Mouse (Mus musculus) embryonic facial prominence, embryonic 12.5 days (tissue): Measurements from ENCODE around the gene 1700003E16Rik. TPM values are rescaled to one million over a fixed set of nuclear protein-coding genes. Genes with fewer than 3 reads are reported as not detected.

Experiments used
- ATAC-seq: fragments of 200-750 bp; cut with Nextera tagmentation; 2 replicates; pipeline ENCODE4 v1.8.0; 2017; ENCODE audit not compliant: insufficient number of reproducible peaks, insufficient read depth, low FRiP score, low TSS enrichment
- H3K27ac ChIP-seq: fragments of 300-500 bp; sonication (generic); 2 replicates; pipeline ENCODE4 v1.5.1; 2016; ENCODE audit warnings: mild to moderate bottlenecking
- H3K27me3 ChIP-seq: fragments of 300-500 bp; sonication (generic); 2 replicates; pipeline ENCODE4 v1.6.1; 2016; ENCODE audit warnings: mild to moderate bottlenecking, moderate library complexity
- H3K36me3 ChIP-seq: fragments of 300-500 bp; sonication (generic); 2 replicates; pipeline ENCODE4 v1.6.1; 2016; ENCODE audit warnings: mild to moderate bottlenecking
- H3K4me1 ChIP-seq: fragments of 300-500 bp; sonication (generic); 2 replicates; pipeline ENCODE4 v1.6.1; 2016
- H3K4me2 ChIP-seq: fragments of 300-500 bp; sonication (generic); replicated peaks from 2 replicates; pipeline ENCODE4 v1.6.1; 2016; ENCODE audit warnings: mild to moderate bottlenecking, moderate library complexity
- H3K4me3 ChIP-seq: fragments of 300-500 bp; sonication (generic); 2 replicates; pipeline ENCODE4 v1.5.1; 2016; ENCODE audit warnings: mild to moderate bottlenecking
- H3K9ac ChIP-seq: fragments of 300-500 bp; sonication (generic); 2 replicates; pipeline ENCODE4 v1.6.1; 2016; ENCODE audit warnings: mild to moderate bottlenecking, moderate library complexity
- H3K9me3 ChIP-seq: fragments of 300-500 bp; sonication (generic); 2 replicates; pipeline ENCODE4 v1.6.1; 2016; ENCODE audit warnings: mild to moderate bottlenecking, moderate library complexity
- WGBS: fragments of 180-500 bp; shearing (Covaris S2); methylation state at CpG from one replicate; pipeline ENCODE4 v1.1.7; 2016; 5-methylcytosine and 5-hydroxymethylcytosine counted together
- polyA plus RNA-seq: library from polyadenylated mRNA; unstranded; fragments of >200 nt; fragmentation: Nextera tagmentation; extraction: Ambion mirVana; gene quantifications from 2 replicates; pipeline ENCODE4 v1.2.1, GENCODE M21; 2016

1700003E16Rik gene
- polyA plus RNA-seq, 1 experiment from 2014 or later: 2.8 TPM

GRCm38 (mm10) chr6:83185895-83186861 lies 30.0 kb downstream of the 1700003E16Rik start:
- Histone ChIP-seq H3K4me1 (peaks cover 24% of the 10 kb centered on the region), H3K4me3 (peak overlapping the region; percentile 26), H3K36me3 (peaks cover 56% of the 10 kb centered on the region), H3K27ac (peak overlapping the region; percentile 80), H3K9me3 (no peaks in the 10 kb centered on the region), H3K27me3 (no peaks in the 10 kb centered on the region), H3K9ac (peak overlapping the region; percentile 46), H3K4me2 (peak overlapping the region; percentile 49)
- peak; percentile 80 for ATAC-seq
- WGBS: 10% methylated on average over 25 of the region's 25 CpGs

- no peaks in the 10 kb centered on the region for H3K9me3 ChIP-seq
- ATAC-seq: peak; percentile 37; the same call in 1 of the 2 replicates
- H3K4me2 ChIP-seq: 0 out of 2 replicates have a peak overlapping the region, but pooled peaks have one; percentile 49
- H3K36me3 ChIP-seq: peaks cover 64% of the 10 kb centered on the region
- 68% methylated on average over 2 of the region's 2 CpGs for WGBS
- no peak overlapping the region for H3K9ac ChIP-seq
- peak overlapping the region; percentile 80 for H3K27ac ChIP-seq
- 0 out of 2 replicates have a peak overlapping the region, but pooled peaks have one; percentile 5 for H3K4me3 ChIP-seq
- H3K4me1 ChIP-seq: peaks cover 24% of the 10 kb centered on the region
- no peaks in the 10 kb centered on the region for H3K27me3 ChIP-seq
Measured at GRCm38 (mm10) chr6:83186946-83187345, 30.7 kb downstream of the 1700003E16Rik start.

- peaks cover 100% of the 10 kb centered on the region for H3K36me3 ChIP-seq
Measured at GRCm38 (mm10) chr6:83193571-83193970, 37.4 kb downstream of the 1700003E16Rik start.

GRCm38 (mm10) chr6:83197345-83198004 lies 41.3 kb downstream of the 1700003E16Rik start:
- Histone ChIP-seq H3K9ac (no peak overlapping the region), H3K9me3 (no peaks in the 10 kb centered on the region), H3K4me3 (no peak overlapping the region), H3K27me3 (no peaks in the 10 kb centered on the region), H3K4me2 (no peak overlapping the region), H3K36me3 (peaks cover 81% of the 10 kb centered on the region), H3K4me1 (no peaks in the 10 kb centered on the region), H3K27ac (no peak overlapping the region)
- ATAC-seq: no peak
- WGBS: 48% methylated on average over 15 of the region's 15 CpGs

More at GRCm38 (mm10) chr6:83193571-83193970, 37.4 kb downstream of the 1700003E16Rik start:
- no peak overlapping the region for H3K9ac ChIP-seq
- no peak overlapping the region for H3K4me3 ChIP-seq
- H3K4me2 ChIP-seq: no peak overlapping the region
- no peaks in the 10 kb centered on the region for H3K27me3 ChIP-seq
- H3K9me3 ChIP-seq: no peaks in the 10 kb centered on the region
- ATAC-seq: no peak
- no peaks in the 10 kb centered on the region for H3K4me1 ChIP-seq
- WGBS: 94% methylated on average over 7 of the region's 7 CpGs
- H3K27ac ChIP-seq: no peak overlapping the region

- Histone ChIP-seq H3K4me1 (no peaks in the 10 kb centered on the region), H3K4me3 (no peak overlapping the region), H3K27me3 (no peaks in the 10 kb centered on the region), H3K9me3 (no peaks in the 10 kb centered on the region), H3K27ac (no peak overlapping the region), H3K36me3 (peaks cover 22% of the 10 kb centered on the region), H3K9ac (no peak overlapping the region), H3K4me2 (no peak overlapping the region)
- no peak for ATAC-seq
- WGBS: 90% methylated on average over 4 of the region's 4 CpGs
Measured at GRCm38 (mm10) chr6:83203320-83203719, 47.1 kb downstream of the 1700003E16Rik start.

- no peak overlapping the region for H3K27ac ChIP-seq
- WGBS: 90% methylated on average over 3 of the region's 3 CpGs
- H3K4me1 ChIP-seq: 0 out of 2 replicates have a peak, but pooled peaks cover 5% of the 10 kb centered on the region
- no peak for ATAC-seq
- H3K36me3 ChIP-seq: no peaks in the 10 kb centered on the region
- no peak overlapping the region for H3K9ac ChIP-seq
- H3K27me3 ChIP-seq: no peaks in the 10 kb centered on the region
- H3K9me3 ChIP-seq: no peaks in the 10 kb centered on the region
- H3K4me3 ChIP-seq: no peak overlapping the region
- no peak overlapping the region for H3K4me2 ChIP-seq
Measured at GRCm38 (mm10) chr6:83205851-83206250, 49.6 kb downstream of the 1700003E16Rik start.

- no peaks in the 10 kb centered on the region for H3K9me3 ChIP-seq
- no peaks in the 10 kb centered on the region for H3K36me3 ChIP-seq
- no peaks in the 10 kb centered on the region for H3K27me3 ChIP-seq
- H3K9ac ChIP-seq: no peak overlapping the region
- no peak overlapping the region for H3K4me2 ChIP-seq
- no peak for ATAC-seq
- WGBS: 71% methylated on average over 11 of the region's 11 CpGs
- no peak overlapping the region for H3K27ac ChIP-seq
- H3K4me1 ChIP-seq: 0 out of 2 replicates have a peak, but pooled peaks cover 5% of the 10 kb centered on the region
- H3K4me3 ChIP-seq: no peak overlapping the region
Measured at GRCm38 (mm10) chr6:83206321-83206720, 50.1 kb downstream of the 1700003E16Rik start.

GRCm38 (mm10) chr6:83207361-83208049 lies 51.3 kb downstream of the 1700003E16Rik start:
- H3K27me3 ChIP-seq: no peaks in the 10 kb centered on the region
- H3K4me1 ChIP-seq: 0 out of 2 replicates have a peak, but pooled peaks cover 6% of the 10 kb centered on the region
- H3K9me3 ChIP-seq: no peaks in the 10 kb centered on the region
- H3K4me3 ChIP-seq: no peak overlapping the region
- ATAC-seq: no peak
- no peak overlapping the region for H3K9ac ChIP-seq
- WGBS: 75% methylated on average over 9 of the region's 9 CpGs
- no peak overlapping the region for H3K27ac ChIP-seq
- H3K36me3 ChIP-seq: no peaks in the 10 kb centered on the region
- no peak overlapping the region for H3K4me2 ChIP-seq

GRCm38 (mm10) chr6:83208050-83208400 lies 51.8 kb downstream of the 1700003E16Rik start:
- no peaks in the 10 kb centered on the region for H3K27me3 ChIP-seq
- H3K4me3 ChIP-seq: no peak overlapping the region
- no peaks in the 10 kb centered on the region for H3K36me3 ChIP-seq
- ATAC-seq: no peak
- 78% methylated on average over 2 of the region's 2 CpGs for WGBS
- H3K9me3 ChIP-seq: no peaks in the 10 kb centered on the region
- H3K4me2 ChIP-seq: no peak overlapping the region
- no peak overlapping the region for H3K27ac ChIP-seq
- no peak overlapping the region for H3K9ac ChIP-seq
- H3K4me1 ChIP-seq: 0 out of 2 replicates have a peak, but pooled peaks cover 8% of the 10 kb centered on the region

GRCm38 (mm10) chr6:83210495-83210894 lies 54.3 kb downstream of the 1700003E16Rik start:
- Histone ChIP-seq H3K9ac (no peak overlapping the region), H3K9me3 (no peaks in the 10 kb centered on the region), H3K4me1 (0 out of 2 replicates have a peak, but pooled peaks cover 8% of the 10 kb centered on the region), H3K36me3 (no peaks in the 10 kb centered on the region), H3K27ac (no peak overlapping the region), H3K27me3 (no peaks in the 10 kb centered on the region), H3K4me3 (no peak overlapping the region), H3K4me2 (no peak overlapping the region)
- 52% methylated on average over 2 of the region's 2 CpGs for WGBS
- ATAC-seq: no peak

GRCm38 (mm10) chr6:83211526-83211925 lies 55.3 kb downstream of the 1700003E16Rik start:
- H3K27ac ChIP-seq: no peak overlapping the region
- H3K27me3 ChIP-seq: no peaks in the 10 kb centered on the region
- no peak overlapping the region for H3K4me2 ChIP-seq
- H3K9ac ChIP-seq: no peak overlapping the region
- H3K9me3 ChIP-seq: no peaks in the 10 kb centered on the region
- WGBS: 28% methylated on average over 5 of the region's 5 CpGs
- no peak for ATAC-seq
- H3K4me1 ChIP-seq: 0 out of 2 replicates have a peak, but pooled peaks cover 8% of the 10 kb centered on the region
- no peaks in the 10 kb centered on the region for H3K36me3 ChIP-seq
- no peak overlapping the region for H3K4me3 ChIP-seq
